Mouse (Mus musculus): ENCODE results near the gene Chst2. TPM values are rescaled to one million over a fixed set of nuclear protein-coding genes. Genes with fewer than 3 reads are reported as not detected.

Chst2 gene
- total and polyA plus RNA-seq, 2 experiments from 2014 or later = 0.93 to 2.8 TPM

DNA sequence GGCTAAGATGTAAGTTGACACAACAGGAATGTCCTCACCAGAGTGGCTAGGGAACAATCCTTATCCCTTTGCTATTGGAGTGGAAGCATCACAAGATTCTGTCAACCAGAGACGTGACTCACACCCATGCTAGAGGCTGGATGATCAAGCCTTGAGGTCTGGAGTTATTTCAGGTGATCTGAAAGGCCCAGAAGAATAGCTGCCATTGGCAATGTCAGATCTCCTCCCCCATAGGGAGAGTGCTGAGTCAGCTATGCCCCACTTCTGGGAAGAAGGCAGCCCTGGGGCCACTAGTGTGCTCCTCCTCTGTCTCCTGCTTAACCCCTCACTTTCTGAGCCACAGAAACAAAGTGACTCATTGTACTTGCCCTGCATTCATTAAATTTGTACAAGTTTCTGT lies 14.5 kb downstream of the Chst2 start:
- H3K4me3 ChIP-seq (ENCODE audit: low read depth, low read length) = no peak overlapping the region
- no peaks in the 10 kb centered on the region for H3K27me3 ChIP-seq (ENCODE audit: control insufficient read depth, insufficient read depth, low read length)
- no peak overlapping the region for H3K27ac ChIP-seq (ENCODE audit: low read depth)
- no peaks in the 10 kb centered on the region for H3K36me3 ChIP-seq (replicated peaks; ENCODE audit: control insufficient read depth, insufficient read depth, low read length)
- TF ChIP-seq EP300 (IDR thresholded peaks at IDR 0.05; ENCODE audit: low read depth) (no peak), CTCF (IDR thresholded peaks at IDR 0.05; ENCODE audit: low read depth) (no peak)
- H3K9ac ChIP-seq (replicated peaks; ENCODE audit: low read depth, low read length) = no peak overlapping the region
- ATAC-seq (ENCODE audit: insufficient read depth, low read depth) (no peak), DNase-seq (ENCODE audit: low spot score) (no peak)
- H3K4me1 ChIP-seq (ENCODE audit: control insufficient read depth, insufficient read depth) = no peaks in the 10 kb centered on the region
- no peak overlapping the region for H3K4me2 ChIP-seq (ENCODE audit: low read depth, low read length)
- H3K9me3 ChIP-seq (replicated peaks; ENCODE audit: control insufficient read depth, low read length) = no peaks in the 10 kb centered on the region
- 41% methylated on average over 1 of the region's 1 CpGs for WGBS

GRCm38 (mm10) chr9:95389956-95390355 lies 16.6 kb downstream of the Chst2 start:
- DNase-seq (ENCODE audit: low spot score) (no peak), ATAC-seq (ENCODE audit: insufficient read depth, low read depth) (no peak)
- H3K4me1 ChIP-seq (ENCODE audit: control insufficient read depth, insufficient read depth) = no peaks in the 10 kb centered on the region
- H3K4me3 ChIP-seq (ENCODE audit: low read depth, low read length) = no peak overlapping the region
- no peak overlapping the region for H3K4me2 ChIP-seq (ENCODE audit: low read depth, low read length)
- no peak overlapping the region for H3K27ac ChIP-seq (ENCODE audit: low read depth)
- no peak overlapping the region for H3K9ac ChIP-seq (replicated peaks; ENCODE audit: low read depth, low read length)
- no peaks in the 10 kb centered on the region for H3K36me3 ChIP-seq (replicated peaks; ENCODE audit: control insufficient read depth, insufficient read depth, low read length)
- H3K9me3 ChIP-seq (replicated peaks; ENCODE audit: control insufficient read depth, low read length) = no peaks in the 10 kb centered on the region
- 93% methylated on average over 3 of the region's 3 CpGs for WGBS
- TF ChIP-seq CTCF (IDR thresholded peaks at IDR 0.05; ENCODE audit: low read depth) (no peak), EP300 (IDR thresholded peaks at IDR 0.05; ENCODE audit: low read depth) (no peak)
- H3K27me3 ChIP-seq (ENCODE audit: control insufficient read depth, insufficient read depth, low read length) = no peaks in the 10 kb centered on the region

GRCm38 (mm10) chr9:95387881-95388380 lies 18.6 kb downstream of the Chst2 start:
- Histone ChIP-seq H3K4me3 (ENCODE audit: low read depth, low read length) (no peak overlapping the region), H3K27me3 (ENCODE audit: control insufficient read depth, insufficient read depth, low read length) (no peaks in the 10 kb centered on the region), H3K9me3 (replicated peaks; ENCODE audit: control insufficient read depth, low read length) (no peaks in the 10 kb centered on the region), H3K27ac (ENCODE audit: low read depth) (no peak overlapping the region), H3K9ac (replicated peaks; ENCODE audit: low read depth, low read length) (no peak overlapping the region), H3K4me1 (ENCODE audit: control insufficient read depth, insufficient read depth) (no peaks in the 10 kb centered on the region), H3K36me3 (replicated peaks; ENCODE audit: control insufficient read depth, insufficient read depth, low read length) (no peaks in the 10 kb centered on the region), H3K4me2 (ENCODE audit: low read depth, low read length) (no peak overlapping the region)
- ATAC-seq (ENCODE audit: insufficient read depth, low read depth) (no peak), DNase-seq (ENCODE audit: low spot score) (no peak)
- WGBS = 65% methylated on average over 8 of the region's 8 CpGs
- TF ChIP-seq EP300 (IDR thresholded peaks at IDR 0.05; ENCODE audit: low read depth) (no peak), CTCF (IDR thresholded peaks at IDR 0.05; ENCODE audit: low read depth) (no peak)

DNA sequence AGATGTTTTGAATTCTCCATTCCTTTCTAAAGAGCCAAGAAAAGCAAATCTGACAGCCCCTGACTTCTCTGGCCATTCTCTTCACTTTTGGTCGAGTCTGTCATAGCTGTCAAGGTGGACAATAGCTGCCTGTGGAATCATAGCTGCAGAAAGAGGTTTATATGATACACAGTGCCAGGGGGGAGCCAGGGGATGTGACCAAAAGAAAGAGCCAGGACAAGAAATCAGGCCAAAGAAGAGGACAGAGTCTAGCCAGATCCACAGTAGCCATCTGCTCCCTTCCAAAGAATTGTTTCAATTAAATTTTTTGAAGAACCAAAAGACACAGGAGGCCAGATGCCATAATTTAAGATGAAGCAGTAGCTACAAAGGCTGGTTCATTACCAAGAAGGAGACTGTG lies 30.6 kb downstream of the Chst2 start:
- Histone ChIP-seq H3K27me3 (ENCODE audit: control insufficient read depth, insufficient read depth, low read length) (no peaks in the 10 kb centered on the region), H3K9ac (replicated peaks; ENCODE audit: low read depth, low read length) (no peak overlapping the region), H3K4me3 (ENCODE audit: low read depth, low read length) (no peak overlapping the region), H3K4me2 (ENCODE audit: low read depth, low read length) (no peak overlapping the region), H3K27ac (ENCODE audit: low read depth) (no peak overlapping the region), H3K9me3 (replicated peaks; ENCODE audit: control insufficient read depth, low read length) (no peaks in the 10 kb centered on the region), H3K4me1 (ENCODE audit: control insufficient read depth, insufficient read depth) (no peaks in the 10 kb centered on the region), H3K36me3 (replicated peaks; ENCODE audit: control insufficient read depth, insufficient read depth, low read length) (no peaks in the 10 kb centered on the region)
- DNase-seq (ENCODE audit: low spot score) (no peak), ATAC-seq (ENCODE audit: insufficient read depth, low read depth) (no peak)
- TF ChIP-seq CTCF (IDR thresholded peaks at IDR 0.05; ENCODE audit: low read depth) (no peak), EP300 (IDR thresholded peaks at IDR 0.05; ENCODE audit: low read depth) (no peak)
- 45% methylated on average over 1 of the region's 1 CpGs for WGBS

GRCm38 (mm10) chr9:95375336-95375735 lies 31.2 kb downstream of the Chst2 start:
- H3K27me3 ChIP-seq (ENCODE audit: control insufficient read depth, insufficient read depth, low read length) = no peaks in the 10 kb centered on the region
- no peak overlapping the region for H3K9ac ChIP-seq (replicated peaks; ENCODE audit: low read depth, low read length)
- H3K4me1 ChIP-seq (ENCODE audit: control insufficient read depth, insufficient read depth) = no peaks in the 10 kb centered on the region
- TF ChIP-seq EP300 (IDR thresholded peaks at IDR 0.05; ENCODE audit: low read depth) (no peak), CTCF (IDR thresholded peaks at IDR 0.05; ENCODE audit: low read depth) (no peak)
- H3K4me3 ChIP-seq (ENCODE audit: low read depth, low read length) = no peak overlapping the region
- no peak overlapping the region for H3K4me2 ChIP-seq (ENCODE audit: low read depth, low read length)
- H3K27ac ChIP-seq (ENCODE audit: low read depth) = no peak overlapping the region
- WGBS = 67% methylated on average over 8 of the region's 8 CpGs
- DNase-seq (ENCODE audit: low spot score) (no peak), ATAC-seq (ENCODE audit: insufficient read depth, low read depth) (no peak)
- no peaks in the 10 kb centered on the region for H3K9me3 ChIP-seq (replicated peaks; ENCODE audit: control insufficient read depth, low read length)
- no peaks in the 10 kb centered on the region for H3K36me3 ChIP-seq (replicated peaks; ENCODE audit: control insufficient read depth, insufficient read depth, low read length)

GRCm38 (mm10) chr9:95373741-95374140 lies 32.8 kb downstream of the Chst2 start:
- H3K4me3 ChIP-seq (ENCODE audit: low read depth, low read length) = no peak overlapping the region
- no peaks in the 10 kb centered on the region for H3K36me3 ChIP-seq (replicated peaks; ENCODE audit: control insufficient read depth, insufficient read depth, low read length)
- no peak overlapping the region for H3K9ac ChIP-seq (replicated peaks; ENCODE audit: low read depth, low read length)
- no peaks in the 10 kb centered on the region for H3K4me1 ChIP-seq (ENCODE audit: control insufficient read depth, insufficient read depth)
- H3K9me3 ChIP-seq (replicated peaks; ENCODE audit: control insufficient read depth, low read length) = no peaks in the 10 kb centered on the region
- no peak for ATAC-seq (ENCODE audit: insufficient read depth, low read depth)
- DNase-seq (ENCODE audit: low spot score) = no peak
- no peaks in the 10 kb centered on the region for H3K27me3 ChIP-seq (ENCODE audit: control insufficient read depth, insufficient read depth, low read length)
- no peak for TF ChIP-seq EP300 (IDR thresholded peaks at IDR 0.05; ENCODE audit: low read depth)
- no peak for TF ChIP-seq CTCF (IDR thresholded peaks at IDR 0.05; ENCODE audit: low read depth)
- H3K4me2 ChIP-seq (ENCODE audit: low read depth, low read length) = no peak overlapping the region
- 62% methylated on average over 1 of the region's 1 CpGs for WGBS
- H3K27ac ChIP-seq (ENCODE audit: low read depth) = no peak overlapping the region

All from heart, postnatal 0 days (tissue).